Mouse (Mus musculus): Measurements from ENCODE around the gene Thsd4.

The Thsd4 gene

GRCm38 (mm10) chr9:60194905-60195304 is 326.9 kb downstream of the Thsd4 start:
- DNase-seq = no peak

- DNase-seq = no peak
These were observed 329.5 kb downstream of the Thsd4 start for GRCm38 (mm10) chr9:60192321-60192720.

GRCm38 (mm10) chr9:60187437-60187836 is 334.4 kb downstream of the Thsd4 start:
- no peak for DNase-seq

GRCm38 (mm10) chr9:60186948-60187347 is 334.9 kb downstream of the Thsd4 start:
- DNase-seq = no peak

GRCm38 (mm10) chr9:60184083-60184482 is 337.8 kb downstream of the Thsd4 start:
- no peak for DNase-seq

- no peak for DNase-seq
These were observed 339.5 kb downstream of the Thsd4 start for GRCm38 (mm10) chr9:60182371-60182770.

- DNase-seq = no peak
These were observed 340.9 kb downstream of the Thsd4 start for GRCm38 (mm10) chr9:60180936-60181335.

- DNase-seq = no peak
These were observed 341.7 kb downstream of the Thsd4 start for GRCm38 (mm10) chr9:60180114-60180513.

GRCm38 (mm10) chr9:60176311-60176710 is 345.5 kb downstream of the Thsd4 start:
- DNase-seq = no peak

GRCm38 (mm10) chr9:60172459-60173060 is 349.3 kb downstream of the Thsd4 start:
- peak; percentile 41 to 58 for DNase-seq

GRCm38 (mm10) chr9:60166990-60167389 is 354.9 kb downstream of the Thsd4 start:
- DNase-seq = no peak

GRCm38 (mm10) chr9:60160855-60161254 is 361.0 kb downstream of the Thsd4 start:
- DNase-seq = no peak

- no peak for DNase-seq
These were observed 361.7 kb downstream of the Thsd4 start for GRCm38 (mm10) chr9:60160194-60160593.

GRCm38 (mm10) chr9:60152990-60153389 is 368.9 kb downstream of the Thsd4 start:
- DNase-seq = no peak

GRCm38 (mm10) chr9:60151897-60152627 is 369.8 kb downstream of the Thsd4 start:
- no peak for DNase-seq

GRCm38 (mm10) chr9:60150511-60150910 is 371.3 kb downstream of the Thsd4 start:
- DNase-seq = no peak

GRCm38 (mm10) chr9:60148988-60149387 is 372.9 kb downstream of the Thsd4 start:
- DNase-seq = no peak

- DNase-seq = no peak
These were observed 374.4 kb downstream of the Thsd4 start for GRCm38 (mm10) chr9:60147401-60147800.

- no peak for DNase-seq
These were observed 378.0 kb downstream of the Thsd4 start for GRCm38 (mm10) chr9:60143816-60144215.

- no peak for DNase-seq
These were observed 380.7 kb downstream of the Thsd4 start for GRCm38 (mm10) chr9:60141081-60141514.

GRCm38 (mm10) chr9:60140411-60140810 is 381.4 kb downstream of the Thsd4 start:
- DNase-seq = no peak

- no peak for DNase-seq
These were observed 382.4 kb downstream of the Thsd4 start for GRCm38 (mm10) chr9:60139446-60139845.

GRCm38 (mm10) chr9:60129235-60129991 is 392.4 kb downstream of the Thsd4 start:
- no peak for DNase-seq

GRCm38 (mm10) chr9:60126961-60127360 is 394.9 kb downstream of the Thsd4 start:
- DNase-seq = no peak
